Mouse (Mus musculus) brown adipose tissue, adult 24 weeks (tissue): ENCODE results near the gene Cklf. TPM values are rescaled to one million over a fixed set of nuclear protein-coding genes. Genes with fewer than 3 reads are reported as not detected.
"Not testable (repeated sequence)": the region's sequence is repeated elsewhere in the genome, so short reads cannot be mapped to it uniquely, and the experiment has no call there.

Source experiments
- H3K27ac ChIP-seq: fragments of 200-500 bp; replicated peaks from 2 replicates; pipeline ENCODE4 v1.5.1; 2012; ENCODE audit warnings: low read depth, mild to moderate bottlenecking, low read length
- H3K4me1 ChIP-seq: fragments of 200-500 bp; 2 replicates; pipeline ENCODE4 v1.6.1; 2012; ENCODE audit warnings: low read length, mixed read lengths; ENCODE audit not compliant: control insufficient read depth, insufficient read depth, insufficient read length
- H3K4me3 ChIP-seq: fragments of 200-500 bp; 2 replicates; pipeline ENCODE4 v1.5.1; 2012; ENCODE audit warnings: low read depth, mild to moderate bottlenecking, low read length, moderate library complexity; ENCODE audit not compliant: insufficient read depth
- polyA plus RNA-seq: library from polyadenylated mRNA; stranded (reverse); fragments of >200 nt; gene quantifications from 2 replicates; pipeline ENCODE4 v1.2.4, GENCODE M21; 2012; ENCODE audit not compliant: missing spikeins, insufficient read depth, insufficient read length

The Cklf gene
- polyA plus RNA-seq, 1 experiment = not detected

DNA sequence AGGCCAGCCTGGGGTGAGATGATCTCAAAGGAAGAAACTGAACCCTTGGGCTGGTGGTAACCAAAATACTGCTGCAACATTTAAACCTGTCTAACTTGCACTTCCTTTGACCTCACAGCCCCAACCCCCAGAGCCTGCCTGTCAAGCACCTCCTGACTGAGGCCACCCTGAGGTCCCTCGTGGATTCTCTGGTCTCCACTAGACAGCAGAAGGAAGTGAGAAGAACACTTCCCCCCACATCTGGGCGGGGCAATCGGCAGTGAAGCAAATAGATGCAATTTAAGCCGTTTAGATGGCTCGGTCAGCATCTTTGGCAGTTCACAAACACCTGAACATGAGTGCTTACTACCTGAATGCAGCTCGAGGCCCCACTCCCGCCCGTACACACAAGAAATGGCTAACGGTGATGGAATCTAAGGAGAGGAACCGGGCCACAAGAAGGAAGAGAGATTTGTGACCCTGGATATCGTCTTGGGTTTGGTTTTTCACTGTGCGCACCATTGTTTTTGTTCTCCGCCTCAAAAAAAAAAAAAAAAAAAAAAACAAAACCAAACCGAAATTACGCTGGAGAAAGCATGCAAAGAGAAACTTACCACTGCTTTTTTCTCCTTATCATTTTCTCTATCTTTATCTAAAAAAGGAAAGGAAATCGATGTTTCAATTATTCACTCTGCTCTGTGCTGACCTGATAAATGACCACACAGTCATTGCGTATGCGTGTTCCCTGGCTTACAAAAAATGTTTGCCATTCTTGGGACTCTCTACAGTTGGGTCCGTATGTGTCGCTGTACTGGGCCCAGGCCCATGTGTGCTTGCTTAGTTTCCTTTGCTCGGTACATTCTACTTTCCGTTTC is 3.4 kb upstream of the Cklf start:
- Histone ChIP-seq H3K4me1 (peaks cover 9% of the 10 kb centered on the region), H3K27ac (peak overlapping the region; percentile 34; the same call in 1 of the 2 replicates), H3K4me3 (peak overlapping the region; percentile 89)

DNA sequence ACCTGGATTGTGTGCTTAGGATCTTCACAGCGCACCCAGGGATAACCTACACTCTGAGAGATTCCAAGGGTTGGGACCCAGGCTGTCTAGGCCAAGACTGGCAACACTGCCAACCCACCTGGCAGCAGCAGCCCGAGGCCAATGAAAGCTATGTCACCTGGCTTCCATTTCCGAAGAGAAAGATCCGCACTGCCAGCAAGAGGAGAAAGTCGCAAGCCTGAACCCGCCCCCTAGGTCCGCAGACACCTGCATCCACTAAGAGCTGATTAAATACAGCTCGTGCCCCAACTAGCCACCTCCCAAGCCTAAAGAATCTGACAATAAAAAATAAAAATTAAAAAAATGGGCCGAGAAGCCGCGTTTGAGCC is 2.8 kb upstream of the Cklf start:
- Histone ChIP-seq H3K27ac (peak overlapping the region; percentile 44), H3K4me1 (peaks cover 9% of the 10 kb centered on the region), H3K4me3 (peak overlapping the region; percentile 89)

GRCm38 (mm10) chr8:104248276-104248675 is 2.4 kb upstream of the Cklf start, which contains the start of gene Tk2:
TSS of gene Tk2 (minus strand) at chr8:104248558.
- peaks cover 9% of the 10 kb centered on the region for H3K4me1 ChIP-seq
- H3K4me3 ChIP-seq = peak within 1 kb of the TSS; percentile 89
- H3K27ac ChIP-seq = peak within 1 kb of the TSS; percentile 86

GRCm38 (mm10) chr8:104249442-104249996 is 1.1 kb upstream of the Cklf start:
- Histone ChIP-seq H3K4me3 (no peak overlapping the region), H3K4me1 (peaks cover 9% of the 10 kb centered on the region), H3K27ac (no peak overlapping the region)

GRCm38 (mm10) chr8:104251461-104251860 is 800 bp downstream of the Cklf start:
- no peak overlapping the region for H3K27ac ChIP-seq
- H3K4me3 ChIP-seq = peak overlapping the region; percentile 92
- peaks cover 9% of the 10 kb centered on the region for H3K4me1 ChIP-seq

GRCm38 (mm10) chr8:104253016-104253415 is 2.4 kb downstream of the Cklf start:
- Histone ChIP-seq H3K27ac (no peak overlapping the region), H3K4me1 (no peaks in the 10 kb centered on the region; the same call in 1 of the 2 replicates), H3K4me3 (no peak overlapping the region)

GRCm38 (mm10) chr8:104261802-104262201 is 11.1 kb downstream of the Cklf start:
- H3K27ac ChIP-seq, H3K4me3 ChIP-seq, H3K4me1 ChIP-seq: not testable (repeated sequence)

DNA sequence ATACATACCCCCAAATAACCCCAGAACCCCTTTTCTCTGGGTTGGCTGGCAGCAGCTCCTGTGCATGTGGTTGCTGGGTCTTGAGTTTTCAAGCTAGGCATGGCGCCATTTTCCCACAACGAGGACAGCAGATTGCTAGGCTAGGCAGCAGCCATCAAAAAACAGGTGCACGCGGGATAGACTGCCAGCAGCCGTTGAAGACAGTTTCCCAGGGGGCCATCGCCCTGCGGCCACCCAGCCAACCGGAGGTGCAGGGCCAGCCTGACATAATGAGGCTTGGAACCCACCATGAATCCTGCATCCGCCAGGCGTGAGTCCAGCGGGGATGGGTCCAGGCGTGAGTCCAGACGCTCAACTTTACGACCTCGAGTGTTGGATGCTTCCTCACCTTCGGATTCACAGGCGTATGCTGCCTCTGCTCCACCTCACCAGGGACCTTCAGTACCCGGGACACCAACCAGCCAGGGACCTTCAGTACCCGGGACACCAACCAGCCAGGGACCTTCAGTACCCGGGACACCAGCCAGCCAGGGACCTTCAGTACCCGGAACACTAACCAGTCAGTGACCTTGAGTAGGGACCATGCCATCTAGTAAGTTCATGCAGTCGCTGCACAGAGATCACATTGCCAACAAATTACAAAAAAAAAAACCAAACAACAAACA is 13.7 kb downstream of the Cklf start:
- not testable (repeated sequence) for H3K4me1 ChIP-seq, H3K4me3 ChIP-seq, H3K27ac ChIP-seq

- Histone ChIP-seq H3K4me1 (no peaks in the 10 kb centered on the region), H3K4me3 (no peak overlapping the region)
These were observed 17.7 kb downstream of the Cklf start for GRCm38 (mm10) chr8:104268368-104268767.

DNA sequence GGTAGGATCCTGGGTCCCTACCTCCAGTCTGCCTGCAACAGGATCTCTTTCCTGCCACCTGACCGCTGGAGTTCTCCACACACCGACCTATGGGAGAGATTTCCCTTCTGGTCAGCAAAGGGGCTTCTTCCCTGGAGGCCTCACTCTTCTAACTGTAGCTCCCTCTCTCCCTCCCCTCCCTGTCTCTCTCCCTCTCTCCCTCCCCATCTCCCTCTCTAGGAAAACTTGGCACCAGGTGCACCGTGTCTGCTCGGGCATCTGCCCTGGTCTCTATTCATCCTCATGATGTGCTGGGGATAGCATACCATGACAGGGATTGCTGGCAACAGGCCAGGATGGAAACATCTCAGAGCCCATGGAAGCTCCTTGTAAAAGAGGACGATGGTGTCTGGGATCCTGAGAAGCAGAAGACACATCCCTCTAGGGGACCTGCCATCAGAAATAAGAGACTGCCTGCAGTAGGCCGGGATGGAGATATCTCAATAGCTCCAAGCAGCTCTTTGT is 18.3 kb downstream of the Cklf start:
- Histone ChIP-seq H3K4me3 (no peak overlapping the region), H3K27ac (no peak overlapping the region), H3K4me1 (no peaks in the 10 kb centered on the region)

More at GRCm38 (mm10) chr8:104268368-104268767, 17.7 kb downstream of the Cklf start:
- no peak overlapping the region for H3K27ac ChIP-seq

GRCm38 (mm10) chr8:104293081-104293480 is 42.4 kb downstream of the Cklf start, which contains the start of gene Cmtm2a:
TSS of gene Cmtm2a (minus strand) at chr8:104293181.
- not testable (repeated sequence) for H3K27ac ChIP-seq, H3K4me3 ChIP-seq, H3K4me1 ChIP-seq

GRCm38 (mm10) chr8:104294396-104294795 is 43.7 kb downstream of the Cklf start:
- Histone ChIP-seq H3K27ac (no peak overlapping the region), H3K4me3 (no peak overlapping the region), H3K4me1 (no peaks in the 10 kb centered on the region)

DNA sequence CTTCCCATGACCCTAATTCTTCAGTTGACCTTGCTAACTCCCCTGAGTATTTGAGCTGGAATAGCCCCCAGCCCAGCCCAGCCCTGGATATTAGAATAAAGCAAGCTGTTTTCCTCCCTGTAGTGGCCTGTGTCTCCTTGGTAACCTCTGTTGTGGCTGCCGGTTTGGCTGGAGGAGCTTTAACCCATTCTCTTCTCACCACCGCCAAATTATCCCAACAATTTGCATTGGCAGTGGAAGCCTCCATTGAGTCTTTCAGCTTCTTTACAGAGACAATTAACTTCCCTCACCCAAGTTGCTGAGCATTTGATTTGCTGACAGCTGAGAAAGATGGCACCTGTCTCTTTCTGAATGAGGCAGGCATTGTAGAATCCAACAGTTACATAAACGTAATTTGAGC is 50.9 kb downstream of the Cklf start:
- not testable (repeated sequence) for H3K4me3 ChIP-seq, H3K4me1 ChIP-seq, H3K27ac ChIP-seq

GRCm38 (mm10) chr8:104302536-104302935 is 51.9 kb downstream of the Cklf start:
- H3K4me3 ChIP-seq, H3K4me1 ChIP-seq, H3K27ac ChIP-seq: not testable (repeated sequence)

DNA sequence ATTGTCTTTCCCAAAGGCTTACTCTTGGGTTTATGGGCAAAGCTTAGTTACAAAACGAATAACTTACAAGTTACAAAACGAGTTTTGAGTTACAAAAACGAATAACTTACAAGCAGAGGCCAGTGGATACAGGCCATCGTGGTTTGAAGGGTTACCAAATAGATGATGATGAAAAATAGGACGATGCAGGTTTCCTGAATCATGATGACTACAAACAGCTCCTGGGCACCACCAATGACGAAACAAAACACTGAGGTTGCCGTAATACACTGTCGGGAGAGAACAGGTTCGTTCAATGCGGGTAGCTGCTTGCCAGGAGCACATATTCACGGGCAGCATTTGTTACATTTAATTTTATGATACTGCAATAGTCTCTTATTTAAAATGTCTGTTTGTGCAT is 54.3 kb downstream of the Cklf start:
- Histone ChIP-seq H3K27ac (no peak overlapping the region), H3K4me3 (no peak overlapping the region), H3K4me1 (no peaks in the 10 kb centered on the region)
